ENCODE assay signal across 14 mouse cellular contexts in the genomic region with DNA sequence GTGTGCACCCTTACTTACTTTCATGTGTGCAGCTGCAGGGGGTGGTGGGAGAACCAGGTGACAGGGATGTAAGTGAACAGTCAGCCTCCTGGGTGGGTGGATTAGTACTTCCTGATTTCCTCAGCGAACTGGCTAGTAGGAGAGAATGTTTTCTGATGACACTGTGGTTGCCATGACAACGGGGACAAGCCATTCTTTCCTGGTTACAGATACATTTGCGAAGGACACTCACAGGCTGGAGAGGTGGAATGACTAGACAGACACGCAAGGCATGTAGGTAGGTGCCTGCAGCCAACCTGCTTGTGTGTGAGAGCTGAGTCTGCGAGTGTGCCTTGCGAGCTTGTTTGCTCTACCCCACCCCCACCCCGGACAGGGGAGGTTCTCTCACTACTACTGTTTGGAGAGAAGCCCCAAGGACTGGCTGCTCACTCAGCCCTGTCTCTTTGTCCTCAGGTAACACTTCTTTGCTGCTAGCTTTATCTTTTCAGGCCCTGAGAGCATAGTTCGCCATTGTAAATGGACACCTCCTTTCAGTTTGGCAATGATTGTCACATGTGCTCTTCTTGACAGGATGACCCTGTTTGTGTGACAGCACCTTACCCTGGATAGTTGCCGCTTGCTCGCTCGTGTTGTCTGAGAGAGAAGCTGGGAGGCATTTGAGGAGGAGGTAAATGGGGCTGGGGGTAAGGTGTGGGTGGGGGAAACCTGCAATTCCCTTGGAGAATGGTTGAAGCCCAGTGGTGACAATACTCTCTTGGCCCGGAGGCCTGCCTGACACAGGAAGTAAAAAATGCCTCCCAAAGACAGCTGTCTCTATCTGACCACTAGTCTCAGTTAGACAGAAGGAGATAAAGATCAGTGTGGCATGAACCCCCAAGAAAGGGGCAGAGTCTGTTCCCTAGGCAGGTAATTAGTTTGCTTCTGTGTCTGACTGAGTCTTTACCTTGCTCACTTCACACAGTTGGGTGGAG. TPM values are rescaled to one million over a fixed set of nuclear protein-coding genes. Genes with fewer than 3 reads are reported as not detected.
A peak's percentile ranks its signal among the peaks of the same experiment; 100 is the strongest.
DNase-seq lines count a peak whose midpoint lies in the region; ATAC-seq lines count a peak whose summit lies in the region.
"Not testable (repeated sequence)": the region's sequence is repeated elsewhere in the genome, so short reads cannot be mapped to it uniquely, and the experiment has no call there.
"Had no signal": no experiment of that assay in that cellular context is flagged by ENCODE, and none has a peak within 500 bp of the region (broad histone marks: within the 10 kb centered on the region; RNA-seq: fewer than 3 reads in every experiment).

No protein-coding gene starts in this region.

- not testable (repeated sequence) for H3K9me3 ChIP-seq in forebrain, embryonic 16.5 days (ENCODE audit: control insufficient read depth, low read length); hindbrain, embryonic 13.5 days; intestine, embryonic 15.5 days; liver, embryonic 16.5 days (replicated peaks; ENCODE audit: control insufficient read depth, low read length); midbrain, embryonic 11.5 days (ENCODE audit: control insufficient read depth, low read length); neural tube, embryonic 12.5 days

- not testable (repeated sequence) for H3K4me1 ChIP-seq in forebrain, embryonic 16.5 days (replicated peaks; ENCODE audit: control insufficient read depth, insufficient read depth, low read length); hindbrain, embryonic 13.5 days (replicated peaks); intestine, embryonic 15.5 days (replicated peaks); liver, embryonic 16.5 days (ENCODE audit: control insufficient read depth, low read depth, low read length); midbrain, embryonic 11.5 days (ENCODE audit: control insufficient read depth, insufficient read depth, low read length); neural tube, embryonic 12.5 days

- H3K27ac ChIP-seq in forebrain, embryonic 16.5 days (ENCODE audit: low read length); hindbrain, embryonic 13.5 days; intestine, embryonic 15.5 days; liver, embryonic 16.5 days (ENCODE audit: low read length); midbrain, embryonic 11.5 days (ENCODE audit: low read depth, low read length); neural tube, embryonic 12.5 days: not testable (repeated sequence)

- no CpG with 5 or more reads among the region's 12 CpGs for WGBS in forebrain, embryonic 16.5 days
- no CpG with 5 or more reads among the region's 12 CpGs for WGBS in hindbrain, embryonic 13.5 days
- WGBS in intestine, embryonic 15.5 days, result no CpG with 5 or more reads among the region's 12 CpGs
- WGBS in liver, embryonic 16.5 days (ENCODE audit: insufficient replicate concordance), result no CpG with 5 or more reads among the region's 12 CpGs
- WGBS in midbrain, embryonic 11.5 days, result no CpG with 5 or more reads among the region's 12 CpGs
- no CpG with 5 or more reads among the region's 12 CpGs for WGBS in neural tube, embryonic 12.5 days

- not testable (repeated sequence) for H3K36me3 ChIP-seq in forebrain, embryonic 16.5 days (ENCODE audit: control insufficient read depth, insufficient read depth); hindbrain, embryonic 13.5 days; intestine, embryonic 15.5 days; liver, embryonic 16.5 days (ENCODE audit: control insufficient read depth, insufficient read depth); midbrain, embryonic 11.5 days (ENCODE audit: control insufficient read depth, insufficient read depth, low read length); neural tube, embryonic 12.5 days

- DNase-seq in midbrain, embryonic 11.5 days (ENCODE audit: low spot score, missing footprints), result not testable (repeated sequence)

- H3K27me3 ChIP-seq in forebrain, embryonic 16.5 days (replicated peaks; ENCODE audit: control insufficient read depth, insufficient read depth, low read length); hindbrain, embryonic 13.5 days; intestine, embryonic 15.5 days (replicated peaks); liver, embryonic 16.5 days (ENCODE audit: control insufficient read depth, insufficient read depth, low read depth, low read length); midbrain, embryonic 11.5 days (ENCODE audit: control insufficient read depth, insufficient read depth, low read length); neural tube, embryonic 12.5 days (replicated peaks): not testable (repeated sequence)

- not testable (repeated sequence) for H3K4me3 ChIP-seq in forebrain, embryonic 16.5 days (replicated peaks; ENCODE audit: low read length); hindbrain, embryonic 13.5 days; intestine, embryonic 15.5 days (replicated peaks); liver, embryonic 16.5 days (ENCODE audit: low read depth, low read length); midbrain, embryonic 11.5 days (ENCODE audit: low read depth, low read length); neural tube, embryonic 12.5 days

- not testable (repeated sequence) for H3K4me2 ChIP-seq in forebrain, embryonic 16.5 days (ENCODE audit: low read length); hindbrain, embryonic 13.5 days; intestine, embryonic 15.5 days (replicated peaks); liver, embryonic 16.5 days (ENCODE audit: low read depth, low read length); midbrain, embryonic 11.5 days; neural tube, embryonic 12.5 days (replicated peaks)

- ATAC-seq in activated CD4-positive, CD25-positive, alpha-beta regulatory T cell, adult 4 months, result peak; percentile 76
- peak; percentile 69 for ATAC-seq in forebrain, embryonic 16.5 days
- ATAC-seq in hindbrain, embryonic 13.5 days (ENCODE audit: low FRiP score), result peak; percentile 77
- peak; percentile 78 for ATAC-seq in intestine, embryonic 15.5 days
- ATAC-seq in liver, embryonic 16.5 days (ENCODE audit: low read depth), result peak; percentile 59; the same call in 1 of the 2 replicates
- peak; percentile 52; the same call in 1 of the 2 replicates for ATAC-seq in midbrain, embryonic 11.5 days (ENCODE audit: low FRiP score)
- ATAC-seq in neural tube, embryonic 12.5 days (ENCODE audit: low FRiP score, low read depth), result peak; percentile 17; the same call in 1 of the 2 replicates

- H3K9ac ChIP-seq in forebrain, embryonic 16.5 days (replicated peaks; ENCODE audit: low read depth, low read length); hindbrain, embryonic 13.5 days; intestine, embryonic 15.5 days; liver, embryonic 16.5 days (ENCODE audit: low read depth, low read length); midbrain, embryonic 11.5 days (ENCODE audit: low read length); neural tube, embryonic 12.5 days: not testable (repeated sequence)

RNA-seq across cellular contexts. Expression of a gene that starts 6.3 kb away (rescaled TPM):
- polyA plus RNA-seq in activated CD4-positive, CD25-positive, alpha-beta regulatory T cell, adult 4 months (2017; shearing (Covaris generic)), result not detected
- 0.72 and 0.76 TPM in 2 replicates for polyA plus RNA-seq in forebrain, embryonic 16.5 days (2015; fragmentation: Nextera tagmentation; extraction: Ambion mirVana)
- polyA plus RNA-seq in hindbrain, embryonic 13.5 days (2015; fragmentation: Nextera tagmentation; extraction: Ambion mirVana), result 0.28 and 0.51 TPM in 2 replicates
- polyA plus RNA-seq in intestine, embryonic 15.5 days (2015; fragmentation: Nextera tagmentation; extraction: Ambion mirVana), result 0.13 and 0.24 TPM in 2 replicates
- polyA plus RNA-seq in liver, embryonic 16.5 days (2015; fragmentation: Nextera tagmentation; extraction: Ambion mirVana), result 0.21 and 0.44 TPM in 2 replicates
- polyA plus RNA-seq in midbrain, embryonic 11.5 days (2014; fragmentation: Nextera tagmentation; extraction: Ambion mirVana), result 0.23 TPM in 1 of 2 replicates, not detected in the other
- 0.23 and 0.26 TPM in 2 replicates for polyA plus RNA-seq in neural tube, embryonic 12.5 days (2016; fragmentation: Nextera tagmentation; extraction: Ambion mirVana)
- polyA plus RNA-seq: G1E; heart, embryonic 13.5 days had no signal

RNA-seq across cellular contexts. Expression of a gene that starts 25.5 kb away (rescaled TPM):
- polyA plus RNA-seq in activated CD4-positive, CD25-positive, alpha-beta regulatory T cell, adult 4 months (2017; shearing (Covaris generic)), result not detected
- not detected in 2 replicates for polyA plus RNA-seq in forebrain, embryonic 16.5 days (2015; fragmentation: Nextera tagmentation; extraction: Ambion mirVana)
- not detected in 2 replicates for polyA plus RNA-seq in hindbrain, embryonic 13.5 days (2015; fragmentation: Nextera tagmentation; extraction: Ambion mirVana)
- polyA plus RNA-seq in intestine, embryonic 15.5 days (2015; fragmentation: Nextera tagmentation; extraction: Ambion mirVana), result 0.24 TPM in 1 of 2 replicates, not detected in the other
- polyA plus RNA-seq in liver, embryonic 16.5 days (2015; fragmentation: Nextera tagmentation; extraction: Ambion mirVana), result not detected in 2 replicates
- polyA plus RNA-seq in midbrain, embryonic 11.5 days (2014; fragmentation: Nextera tagmentation; extraction: Ambion mirVana), result not detected in 2 replicates
- polyA plus RNA-seq in neural tube, embryonic 12.5 days (2016; fragmentation: Nextera tagmentation; extraction: Ambion mirVana), result not detected in 2 replicates
- polyA plus RNA-seq: brain, embryonic 14.5 days; embryonic facial prominence, embryonic 12.5 days; G1E; heart, embryonic 13.5 days; limb, embryonic 14.5 days; liver, embryonic 14.5 days; midbrain, embryonic 10.5 days had no signal

RNA-seq across cellular contexts. Expression of a gene that starts 26.1 kb away (rescaled TPM):
- polyA plus RNA-seq in activated CD4-positive, CD25-positive, alpha-beta regulatory T cell, adult 4 months (2017; shearing (Covaris generic)), result not detected
- 0.86 TPM in 1 of 2 replicates, not detected in the other for polyA plus RNA-seq in forebrain, embryonic 16.5 days (2015; fragmentation: Nextera tagmentation; extraction: Ambion mirVana)
- 0.21 and 0.44 TPM in 2 replicates for polyA plus RNA-seq in hindbrain, embryonic 13.5 days (2015; fragmentation: Nextera tagmentation; extraction: Ambion mirVana)
- polyA plus RNA-seq in intestine, embryonic 15.5 days (2015; fragmentation: Nextera tagmentation; extraction: Ambion mirVana), result not detected in 2 replicates
- 0.25 and 0.53 TPM in 2 replicates for polyA plus RNA-seq in liver, embryonic 16.5 days (2015; fragmentation: Nextera tagmentation; extraction: Ambion mirVana)
- polyA plus RNA-seq in midbrain, embryonic 11.5 days (2014; fragmentation: Nextera tagmentation; extraction: Ambion mirVana), result 0.27 TPM in 1 of 2 replicates, not detected in the other
- not detected in 2 replicates for polyA plus RNA-seq in neural tube, embryonic 12.5 days (2016; fragmentation: Nextera tagmentation; extraction: Ambion mirVana)
- polyA plus RNA-seq: embryonic facial prominence, embryonic 12.5 days; G1E; heart, embryonic 13.5 days; liver, embryonic 14.5 days; midbrain, embryonic 10.5 days had no signal

RNA-seq across cellular contexts. Expression of a gene that starts 26.2 kb away (rescaled TPM):
- under 1 TPM in 1 of 2 experiments, not detected in 1; 0.97 TPM for polyA plus RNA-seq in activated CD4-positive, CD25-positive, alpha-beta regulatory T cell, adult 4 months (2017; shearing (Covaris generic))
- 2.3 and 4.3 TPM in 2 replicates for polyA plus RNA-seq in forebrain, embryonic 16.5 days (2015; fragmentation: Nextera tagmentation; extraction: Ambion mirVana)
- polyA plus RNA-seq in hindbrain, embryonic 13.5 days (2015; fragmentation: Nextera tagmentation; extraction: Ambion mirVana), result 3.5 and 5.1 TPM in 2 replicates
- 6.2 and 7.5 TPM in 2 replicates for polyA plus RNA-seq in intestine, embryonic 15.5 days (2015; fragmentation: Nextera tagmentation; extraction: Ambion mirVana)
- polyA plus RNA-seq in liver, embryonic 16.5 days (2015; fragmentation: Nextera tagmentation; extraction: Ambion mirVana), result 3.6 and 3.8 TPM in 2 replicates
- polyA plus RNA-seq in midbrain, embryonic 11.5 days (2014; fragmentation: Nextera tagmentation; extraction: Ambion mirVana), result 3.8 and 4.7 TPM in 2 replicates
- 3.7 and 4.1 TPM in 2 replicates for polyA plus RNA-seq in neural tube, embryonic 12.5 days (2016; fragmentation: Nextera tagmentation; extraction: Ambion mirVana)
- polyA plus RNA-seq: G1E had no signal

RNA-seq across cellular contexts. Expression of a gene that starts 40.9 kb away (rescaled TPM):
- 100 to 1,000 TPM; 122 to 127 TPM for polyA plus RNA-seq in activated CD4-positive, CD25-positive, alpha-beta regulatory T cell, adult 4 months (2017; shearing (Covaris generic))
- 0.71 TPM in 1 of 2 replicates, not detected in the other for polyA plus RNA-seq in forebrain, embryonic 16.5 days (2015; fragmentation: Nextera tagmentation; extraction: Ambion mirVana)
- 0.29 and 0.62 TPM in 2 replicates for polyA plus RNA-seq in hindbrain, embryonic 13.5 days (2015; fragmentation: Nextera tagmentation; extraction: Ambion mirVana)
- 2.3 and 2.4 TPM in 2 replicates for polyA plus RNA-seq in intestine, embryonic 15.5 days (2015; fragmentation: Nextera tagmentation; extraction: Ambion mirVana)
- 0.97 and 1.1 TPM in 2 replicates for polyA plus RNA-seq in liver, embryonic 16.5 days (2015; fragmentation: Nextera tagmentation; extraction: Ambion mirVana)
- polyA plus RNA-seq in midbrain, embryonic 11.5 days (2014; fragmentation: Nextera tagmentation; extraction: Ambion mirVana), result 0.42 and 0.58 TPM in 2 replicates
- 0.71 and 0.91 TPM in 2 replicates for polyA plus RNA-seq in neural tube, embryonic 12.5 days (2016; fragmentation: Nextera tagmentation; extraction: Ambion mirVana)
- polyA plus RNA-seq: brain, embryonic 14.5 days; G1E had no signal

Comparison
In these comparisons a context has a peak if more than half of its experiments do, and no peak if none do; other contexts are left out.
1. ATAC-seq: peak in every context shown above with its lines; median percentile 78 in intestine, embryonic 15.5 days; 77 in hindbrain, embryonic 13.5 days; 76 in activated CD4-positive, CD25-positive, alpha-beta regulatory T cell, adult 4 months; 69 in forebrain, embryonic 16.5 days; 59 in liver, embryonic 16.5 days; 52 in midbrain, embryonic 11.5 days; 17 in neural tube, embryonic 12.5 days.